Mouse (Mus musculus): ENCODE data around the gene Trim67.

- TF ChIP-seq CTCF (IDR thresholded peaks at IDR 0.05; ENCODE audit: insufficient read depth, low read length): no peak
- TF ChIP-seq POLR2A (IDR thresholded peaks at IDR 0.05; ENCODE audit: borderline replicate concordance, extremely low read depth, low read depth, low read length): no peak
These were observed 43.0 kb downstream of the Trim67 start for GRCm38 (mm10) chr8:124835848-124836247.

Data from lung, adult 2 months (tissue).